Comparison of ENCODE assay signal across 14 mouse cellular contexts in the genomic region with DNA sequence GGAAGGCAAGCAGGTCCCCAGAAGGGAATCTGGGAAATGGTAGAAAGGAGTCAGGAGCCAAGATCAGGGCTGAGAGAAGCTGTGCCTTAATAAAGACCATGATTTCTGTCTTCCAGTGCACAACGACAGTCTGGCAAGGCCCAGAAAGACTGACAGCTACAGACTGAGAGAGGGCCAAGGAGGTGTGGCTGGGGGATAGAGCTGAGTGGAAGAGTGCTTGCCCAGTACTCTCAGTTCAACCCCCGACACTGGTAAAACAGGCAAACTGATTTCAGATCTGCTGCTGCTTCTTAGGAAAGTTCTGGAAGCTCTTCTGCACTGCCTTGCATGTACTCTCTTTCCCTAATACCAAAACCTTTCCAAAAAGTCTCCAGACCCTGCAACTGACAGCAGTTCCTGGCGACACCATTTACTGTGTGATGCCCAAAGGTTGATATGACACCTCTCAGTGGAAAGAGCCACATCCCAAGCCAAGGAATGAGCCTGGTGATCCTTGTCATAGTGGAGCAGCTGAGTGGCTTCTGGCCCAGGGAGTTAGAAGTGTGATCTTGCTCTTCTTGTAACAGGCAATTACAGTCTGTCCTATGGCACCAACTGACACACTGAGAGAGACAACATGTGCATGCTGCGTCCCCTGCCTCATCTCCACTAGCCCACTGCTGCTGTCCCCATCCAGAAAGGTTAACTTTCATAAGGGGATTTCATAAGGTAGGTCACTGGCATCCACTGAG. TPM values are rescaled to one million over a fixed set of nuclear protein-coding genes. Genes with fewer than 3 reads are reported as not detected.
DNase-seq lines count a peak whose midpoint lies in the region; ATAC-seq and TF ChIP-seq lines count a peak whose summit lies in the region.
"Had no signal": no experiment of that assay in that cellular context is flagged by ENCODE, and none has a peak within 500 bp of the region (broad histone marks: within the 10 kb centered on the region; RNA-seq: fewer than 3 reads in every experiment).

No protein-coding gene starts in this region.

- TF ChIP-seq CTCF in lung, postnatal 0 days (IDR thresholded peaks at IDR 0.05) = no peak

- no peaks in the 10 kb centered on the region for H3K36me3 ChIP-seq in lung, postnatal 0 days (ENCODE audit: insufficient read depth, low read length)
- no peaks in the 10 kb centered on the region for H3K36me3 ChIP-seq in intestine, embryonic 15.5 days
- H3K36me3 ChIP-seq: embryonic facial prominence, embryonic 12.5 days; hindbrain, embryonic 15.5 days had no signal

- DNase-seq in heart, postnatal 36 days = peak; percentile 9 to 29
- DNase-seq in heart, postnatal 14 days = no peak
- peak; percentile 51 for DNase-seq in lung, postnatal 0 days (ENCODE audit: low spot score)
- no peak for DNase-seq in lung, adult 18-20 months
- DNase-seq in skeletal muscle tissue, adult 2 months (ENCODE audit: low read depth, low spot score) = peak; percentile 63
- DNase-seq in cerebellum, postnatal 36 days = no peak
- no peak for DNase-seq in spleen, postnatal 36 days (ENCODE audit: low spot score in 2 of 2)
- DNase-seq: cerebellum, adult 9-11 months; liver; spleen, adult 18-20 months had no signal

- H3K4me3 ChIP-seq in lung, postnatal 0 days (ENCODE audit: low read depth, low read length) = no peak overlapping the region
- no peak overlapping the region for H3K4me3 ChIP-seq in intestine, embryonic 15.5 days (replicated peaks)
- H3K4me3 ChIP-seq: embryonic facial prominence, embryonic 12.5 days; hindbrain, embryonic 15.5 days had no signal

- TF ChIP-seq EP300 in lung, postnatal 0 days (IDR thresholded peaks at IDR 0.05) = no peak

- 36% methylated on average over 4 of the region's 4 CpGs for WGBS in lung, postnatal 0 days
- WGBS in intestine, embryonic 15.5 days = 70% methylated on average over 4 of the region's 4 CpGs

- intact Hi-C loops in heart, postnatal 36 days (cut with DNase I) = no loop called here
- intact Hi-C loops in heart, postnatal 14 days (cut with DNase I) = no loop called here

- H3K27me3 ChIP-seq in lung, postnatal 0 days (replicated peaks; ENCODE audit: insufficient read depth, low read length) = no peaks in the 10 kb centered on the region
- H3K27me3 ChIP-seq in intestine, embryonic 15.5 days (replicated peaks) = no peaks in the 10 kb centered on the region
- H3K27me3 ChIP-seq: embryonic facial prominence, embryonic 12.5 days; hindbrain, embryonic 15.5 days had no signal

- ATAC-seq in lung, postnatal 0 days = peak; percentile 58
- no peak for ATAC-seq in intestine, embryonic 15.5 days

- H3K9ac ChIP-seq in lung, postnatal 0 days (replicated peaks; ENCODE audit: low read depth) = no peak overlapping the region
- no peak overlapping the region for H3K9ac ChIP-seq in intestine, embryonic 15.5 days
- H3K9ac ChIP-seq: embryonic facial prominence, embryonic 12.5 days; hindbrain, embryonic 15.5 days had no signal

- H3K9me3 ChIP-seq in lung, postnatal 0 days (ENCODE audit: low read length) = no peaks in the 10 kb centered on the region
- no peaks in the 10 kb centered on the region for H3K9me3 ChIP-seq in intestine, embryonic 15.5 days
- H3K9me3 ChIP-seq: embryonic facial prominence, embryonic 12.5 days; hindbrain, embryonic 15.5 days had no signal

- H3K4me1 ChIP-seq in lung, postnatal 0 days (ENCODE audit: insufficient read depth, low read depth, low read length) = no peaks in the 10 kb centered on the region
- H3K4me1 ChIP-seq in intestine, embryonic 15.5 days (replicated peaks) = peaks cover 4% of the 10 kb centered on the region

- H3K4me2 ChIP-seq in lung, postnatal 0 days (replicated peaks; ENCODE audit: low read depth, low read length) = no peak overlapping the region
- H3K4me2 ChIP-seq in intestine, embryonic 15.5 days (replicated peaks) = no peak overlapping the region
- H3K4me2 ChIP-seq: embryonic facial prominence, embryonic 12.5 days; hindbrain, embryonic 15.5 days had no signal

- H3K27ac ChIP-seq in lung, postnatal 0 days (ENCODE audit: low read length) = no peak overlapping the region
- peak overlapping the region; percentile 44; the same call in 1 of the 2 replicates for H3K27ac ChIP-seq in intestine, embryonic 15.5 days
- H3K27ac ChIP-seq: embryonic facial prominence, embryonic 12.5 days had no signal

RNA-seq across cellular contexts. Expression of gene Diexf, which starts 43.8 kb away (rescaled TPM):
- total RNA-seq in heart, postnatal 36 days (2021) = 10 to 100 TPM in 1 of 2 experiments, 1 to 10 TPM in 1; 9.6 to 10.9 TPM
- total RNA-seq in heart, postnatal 14 days (2021) = 10 to 100 TPM in 1 of 2 experiments, 1 to 10 TPM in 1; 9.7 to 10.1 TPM
- 2.5 and 2.9 TPM in 2 replicates for polyA plus RNA-seq in lung, postnatal 0 days (2015; fragmentation: Nextera tagmentation; extraction: Ambion mirVana)
- 7.5 and 9.7 TPM in 2 replicates for polyA plus RNA-seq in intestine, embryonic 15.5 days (2015; fragmentation: Nextera tagmentation; extraction: Ambion mirVana)

RNA-seq across cellular contexts. Expression of gene Syt14, which starts 50.7 kb away (rescaled TPM):
- under 1 TPM; 0.14 to 0.19 TPM for total RNA-seq in heart, postnatal 36 days (2021)
- under 1 TPM; 0.14 to 0.22 TPM for total RNA-seq in heart, postnatal 14 days (2021)
- 0.18 and 0.30 TPM in 2 replicates for polyA plus RNA-seq in lung, postnatal 0 days (2015; fragmentation: Nextera tagmentation; extraction: Ambion mirVana)
- polyA plus RNA-seq in intestine, embryonic 15.5 days (2015; fragmentation: Nextera tagmentation; extraction: Ambion mirVana) = 1.9 and 2.3 TPM in 2 replicates
- total RNA-seq: megakaryocyte, adult 5-6 weeks had no signal

Comparison
In these comparisons a context has a peak if more than half of its experiments do, and no peak if none do; other contexts are left out.
1. DNase-seq: peak in heart, postnatal 36 days (2 of 2), lung, postnatal 0 days (single experiment) and skeletal muscle tissue, adult 2 months (single experiment); none in heart, postnatal 14 days (0 of 2), lung, adult 18-20 months (0 of 2), cerebellum, postnatal 36 days (0 of 2) and spleen, postnatal 36 days (0 of 2).